Mouse (Mus musculus) testis, adult 2 months (tissue): ENCODE data around the gene Mybl2.

Experiments
- CTCF ChIP-seq: fragments of 200-500 bp; IDR thresholded peaks from 2 replicates; pipeline ENCODE4 v1.5.1; 2012; ENCODE audit warnings: low read depth, mild to moderate bottlenecking, inconsistent platforms, low read length, moderate library complexity; ENCODE audit not compliant: control insufficient read depth, insufficient read depth, insufficient replicate concordance
- POLR2A ChIP-seq: fragments of 200-500 bp; IDR thresholded peaks from 2 replicates; pipeline ENCODE4 v1.6.1; 2012; ENCODE audit warnings: low read depth, mild to moderate bottlenecking, inconsistent platforms, low read length, moderate library complexity; ENCODE audit not compliant: control insufficient read depth

DNA sequence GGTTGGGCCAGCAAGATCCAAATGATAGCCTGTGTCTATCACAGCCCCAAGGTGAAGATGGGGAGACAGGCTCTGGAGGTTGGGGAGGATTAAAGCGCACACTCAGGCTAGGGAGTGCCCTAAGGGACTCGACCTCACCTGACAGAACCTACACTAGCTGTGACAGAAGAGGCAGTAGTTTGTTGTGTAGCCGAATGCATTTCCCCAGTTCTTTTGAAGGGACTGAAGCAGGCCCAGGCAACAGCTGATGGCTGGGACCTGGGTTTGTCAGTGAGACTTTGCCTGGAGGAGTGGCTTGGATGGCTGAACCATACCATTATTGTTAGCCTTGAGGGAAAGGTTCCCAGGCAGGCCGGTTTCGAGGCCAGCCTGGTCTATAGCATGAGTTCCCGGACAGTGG, 30.6 kb downstream of the Mybl2 start:
- TF ChIP-seq CTCF = no peak
- no peak for TF ChIP-seq POLR2A
